Mouse (Mus musculus): ENCODE results near the gene Snf8. TPM values are rescaled to one million over a fixed set of nuclear protein-coding genes. Genes with fewer than 3 reads are reported as not detected.

Gene Snf8
- polyA plus RNA-seq, 1 experiment from 2014 or later, result 126 TPM

DNA sequence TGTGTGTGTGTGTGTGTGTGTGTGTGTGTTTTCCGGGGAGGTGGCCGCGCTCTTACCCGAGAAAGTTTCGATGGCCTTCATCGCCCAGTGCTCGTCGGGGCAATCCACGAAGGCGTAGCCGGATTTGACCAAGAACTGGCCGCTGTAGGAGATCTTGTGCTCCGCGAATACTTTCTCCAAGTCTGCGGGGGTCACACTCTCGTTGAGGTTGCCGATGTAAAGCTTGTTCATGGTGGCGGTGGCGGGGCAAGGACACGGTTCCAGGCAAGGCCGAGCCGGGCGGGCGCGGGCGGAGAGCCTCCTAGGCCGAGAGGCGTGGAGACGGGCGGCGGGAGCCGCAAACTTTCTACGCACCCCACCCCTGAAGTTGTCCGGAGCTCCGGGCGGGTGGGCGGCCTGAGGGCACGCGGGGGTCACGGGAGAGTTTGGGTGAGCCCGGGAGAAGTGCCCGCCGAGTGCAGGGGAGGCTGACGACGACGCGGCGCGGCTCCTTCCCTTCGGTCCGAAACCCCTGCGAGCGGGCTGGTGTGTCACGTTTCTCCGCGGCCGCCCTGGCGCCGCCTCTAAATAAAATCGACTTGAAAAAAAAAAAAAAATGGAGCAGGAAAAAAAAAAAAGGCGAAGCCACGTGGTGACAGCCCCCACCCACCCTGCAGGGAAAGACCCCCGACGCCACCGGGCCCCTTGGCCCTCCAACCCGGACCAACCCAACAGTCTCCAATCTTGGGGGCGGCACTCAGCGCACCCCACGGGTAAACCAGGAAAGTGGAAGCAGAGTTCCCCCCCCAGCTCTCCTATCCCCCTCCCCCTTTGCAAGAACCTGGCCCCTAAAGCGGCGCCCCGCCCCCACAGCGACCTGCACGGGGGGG lies 29.0 kb upstream of the Snf8 start, which contains the start of gene Igf2bp1:
Gene Igf2bp1 (minus strand): TSS at position 538 of the 869 bp plus-strand sequence.
- peak within 1 kb of the TSS; percentile 96 for H3K4me3 ChIP-seq
- no peaks in the 10 kb centered on the region for H3K27me3 ChIP-seq
- WGBS, result under 1% methylated on average over 67 of the region's 74 CpGs
- H3K36me3 ChIP-seq, result no peaks in the 10 kb centered on the region
- peak within 1 kb of the TSS; percentile 95 for H3K9ac ChIP-seq (replicated peaks)
- no peaks in the 10 kb centered on the region for H3K9me3 ChIP-seq
- H3K4me2 ChIP-seq (replicated peaks), result peak within 1 kb of the TSS; percentile 83
- peak within 1 kb of the TSS; percentile 99 for H3K27ac ChIP-seq (replicated peaks)
- H3K4me1 ChIP-seq, result peaks cover 35% of the 10 kb centered on the region
- peak; percentile 50 for ATAC-seq (ENCODE audit: low FRiP score, low read depth)

DNA sequence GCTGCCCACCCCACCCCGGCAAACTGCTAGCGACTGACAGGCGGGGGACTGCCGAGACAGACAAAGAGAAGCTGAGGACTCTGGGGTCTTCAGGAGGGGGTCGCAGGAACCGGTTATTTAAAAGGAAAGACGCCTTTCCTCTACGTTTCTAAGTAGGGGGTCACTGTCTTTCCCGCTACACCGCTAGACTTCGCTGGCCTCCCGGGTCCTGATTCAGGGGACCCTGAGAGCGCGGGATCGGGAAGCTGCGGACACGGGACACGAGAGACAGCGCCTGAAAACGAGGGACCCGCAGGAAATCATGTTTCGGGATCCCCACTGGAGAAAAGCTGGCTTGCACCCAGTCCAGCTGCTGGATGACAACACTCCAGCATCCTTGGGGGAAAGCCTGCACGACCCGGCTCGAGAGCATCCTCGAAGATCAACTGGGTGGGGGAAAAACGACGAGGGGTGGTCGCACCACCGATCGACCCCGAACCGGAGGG lies 28.3 kb upstream of the Snf8 start:
- peak; percentile 39; the same call in 1 of the 2 replicates for ATAC-seq (ENCODE audit: low FRiP score, low read depth)
- H3K4me3 ChIP-seq, result peak overlapping the region; percentile 96
- WGBS, result under 1% methylated on average over 33 of the region's 33 CpGs
- H3K27ac ChIP-seq (replicated peaks), result peak overlapping the region; percentile 99
- H3K36me3 ChIP-seq, result no peaks in the 10 kb centered on the region
- no peaks in the 10 kb centered on the region for H3K9me3 ChIP-seq
- peak overlapping the region; percentile 95 for H3K9ac ChIP-seq (replicated peaks)
- peaks cover 29% of the 10 kb centered on the region for H3K4me1 ChIP-seq
- no peaks in the 10 kb centered on the region for H3K27me3 ChIP-seq
- H3K4me2 ChIP-seq (replicated peaks), result peak overlapping the region; percentile 83

GRCm38 (mm10) chr11:96006852-96007515 lies 27.7 kb upstream of the Snf8 start:
- WGBS, result 1% methylated on average over 65 of the region's 67 CpGs
- peak; percentile 81 for ATAC-seq (ENCODE audit: low FRiP score, low read depth)
- peaks cover 26% of the 10 kb centered on the region for H3K4me1 ChIP-seq

DNA sequence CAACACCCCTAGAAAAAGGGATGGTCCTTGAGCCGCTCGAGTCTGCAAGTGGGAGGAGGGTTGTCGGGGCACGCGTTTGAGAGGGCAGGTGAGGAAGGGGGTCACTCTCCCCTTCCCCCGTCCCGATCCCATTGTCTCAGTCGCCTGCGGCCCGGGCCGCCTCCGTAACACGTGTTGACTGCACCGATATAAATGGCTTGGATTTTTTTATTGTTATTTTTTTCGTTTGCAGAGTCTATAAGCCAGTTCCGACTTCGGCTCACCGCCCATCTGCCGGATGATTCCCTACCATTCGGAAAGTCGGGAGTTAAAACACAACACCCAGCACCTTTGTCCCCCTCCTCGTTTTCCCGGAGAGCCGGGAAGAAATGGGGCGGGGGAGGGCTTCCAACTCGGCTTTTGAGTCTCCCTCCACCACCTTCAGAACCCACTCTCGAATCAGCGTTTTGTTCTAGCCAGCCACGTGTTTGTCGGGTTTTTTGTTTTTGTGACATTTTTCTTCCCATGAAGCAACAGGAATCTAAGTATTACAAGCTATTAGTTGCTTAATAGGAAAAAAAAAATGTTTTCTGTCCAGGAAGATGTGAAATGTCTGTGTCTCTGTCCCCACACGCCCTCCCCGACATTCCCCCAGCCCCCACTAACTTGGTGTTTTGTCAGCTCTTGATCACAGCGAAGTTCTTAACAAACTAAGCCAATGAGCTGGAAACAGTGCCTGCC lies 27.0 kb upstream of the Snf8 start:
- 0% methylated on average over 33 of the region's 33 CpGs for WGBS
- Histone ChIP-seq H3K36me3 (no peaks in the 10 kb centered on the region), H3K9ac (replicated peaks) (peak overlapping the region; percentile 95), H3K4me2 (replicated peaks) (peak overlapping the region; percentile 83), H3K4me3 (peak overlapping the region; percentile 96), H3K27me3 (no peaks in the 10 kb centered on the region), H3K9me3 (no peaks in the 10 kb centered on the region), H3K4me1 (peaks cover 24% of the 10 kb centered on the region), H3K27ac (replicated peaks) (peak overlapping the region; percentile 99)
- no peak; the same call in none of the 2 replicates for ATAC-seq (ENCODE audit: low FRiP score, low read depth)

More at GRCm38 (mm10) chr11:96006852-96007515, 27.7 kb upstream of the Snf8 start:
- H3K27ac ChIP-seq (replicated peaks), result peak overlapping the region; percentile 99
- no peaks in the 10 kb centered on the region for H3K9me3 ChIP-seq
- peak overlapping the region; percentile 96 for H3K4me3 ChIP-seq
- H3K9ac ChIP-seq (replicated peaks), result peak overlapping the region; percentile 95
- H3K36me3 ChIP-seq, result no peaks in the 10 kb centered on the region
- H3K4me2 ChIP-seq (replicated peaks), result peak overlapping the region; percentile 83
- no peaks in the 10 kb centered on the region for H3K27me3 ChIP-seq

- Histone ChIP-seq H3K4me3 (no peak overlapping the region), H3K27me3 (no peaks in the 10 kb centered on the region), H3K9me3 (no peaks in the 10 kb centered on the region), H3K27ac (replicated peaks) (no peak overlapping the region), H3K4me2 (replicated peaks) (no peak overlapping the region), H3K36me3 (no peaks in the 10 kb centered on the region), H3K4me1 (peaks cover 18% of the 10 kb centered on the region), H3K9ac (replicated peaks) (no peak overlapping the region)
- WGBS, result 5% methylated on average over 1 of the region's 1 CpGs
- no peak for ATAC-seq (ENCODE audit: low FRiP score, low read depth)
These were observed 25.9 kb upstream of the Snf8 start for GRCm38 (mm10) chr11:96008827-96009226.

- Histone ChIP-seq H3K36me3 (no peaks in the 10 kb centered on the region), H3K9me3 (no peaks in the 10 kb centered on the region), H3K4me3 (peak overlapping the region; percentile 17; the same call in 1 of the 2 replicates), H3K4me2 (replicated peaks) (peak overlapping the region; percentile 43), H3K27me3 (no peaks in the 10 kb centered on the region), H3K4me1 (peaks cover 18% of the 10 kb centered on the region), H3K9ac (replicated peaks) (no peak overlapping the region), H3K27ac (replicated peaks) (no peak overlapping the region)
- WGBS, result 7% methylated on average over 6 of the region's 8 CpGs
- ATAC-seq (ENCODE audit: low FRiP score, low read depth), result no peak
These were observed 22.7 kb upstream of the Snf8 start for GRCm38 (mm10) chr11:96011982-96012381.

GRCm38 (mm10) chr11:96015421-96015820 lies 19.3 kb upstream of the Snf8 start:
- H3K4me3 ChIP-seq, result no peak overlapping the region
- H3K27me3 ChIP-seq, result no peaks in the 10 kb centered on the region
- no peaks in the 10 kb centered on the region for H3K36me3 ChIP-seq
- no peaks in the 10 kb centered on the region for H3K9me3 ChIP-seq
- H3K9ac ChIP-seq (replicated peaks), result no peak overlapping the region
- no peak overlapping the region for H3K4me2 ChIP-seq (replicated peaks)
- H3K27ac ChIP-seq (replicated peaks), result no peak overlapping the region
- peaks cover 13% of the 10 kb centered on the region for H3K4me1 ChIP-seq
- WGBS, result 50% methylated on average over 5 of the region's 5 CpGs
- ATAC-seq (ENCODE audit: low FRiP score, low read depth), result no peak

DNA sequence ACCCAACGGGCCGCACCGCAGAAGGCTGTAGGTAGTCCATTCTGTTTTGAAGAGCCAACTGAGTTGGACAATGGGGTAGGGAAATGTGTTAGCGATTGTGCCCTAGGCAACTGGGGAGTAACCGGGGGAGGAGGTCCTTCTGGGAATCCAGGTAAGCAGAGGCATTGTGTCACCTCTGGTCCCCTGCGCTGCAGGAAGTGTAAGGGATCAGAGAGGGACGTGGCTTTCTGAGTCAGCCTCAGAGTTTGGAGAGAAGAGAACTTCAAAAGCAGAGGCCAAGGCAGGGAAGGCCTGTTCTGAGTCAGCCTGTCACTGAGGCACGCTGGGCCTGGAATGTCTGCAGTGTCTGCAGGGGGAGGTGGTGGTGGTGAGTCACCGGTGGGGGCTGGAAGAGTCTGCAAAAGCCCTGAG lies 16.7 kb upstream of the Snf8 start:
- Histone ChIP-seq H3K9me3 (no peaks in the 10 kb centered on the region), H3K36me3 (no peaks in the 10 kb centered on the region), H3K27ac (replicated peaks) (no peak overlapping the region), H3K27me3 (no peaks in the 10 kb centered on the region), H3K9ac (replicated peaks) (no peak overlapping the region), H3K4me3 (no peak overlapping the region), H3K4me1 (peaks cover 3% of the 10 kb centered on the region; the same call in 1 of the 2 replicates), H3K4me2 (replicated peaks) (no peak overlapping the region)
- no peak for ATAC-seq (ENCODE audit: low FRiP score, low read depth)
- 15% methylated on average over 9 of the region's 9 CpGs for WGBS

GRCm38 (mm10) chr11:96020622-96021021 lies 14.1 kb upstream of the Snf8 start:
- Histone ChIP-seq H3K27ac (replicated peaks) (no peak overlapping the region), H3K9ac (replicated peaks) (no peak overlapping the region), H3K4me1 (peaks cover 3% of the 10 kb centered on the region; the same call in 1 of the 2 replicates), H3K9me3 (no peaks in the 10 kb centered on the region), H3K27me3 (no peaks in the 10 kb centered on the region), H3K4me3 (no peak overlapping the region), H3K36me3 (no peaks in the 10 kb centered on the region), H3K4me2 (replicated peaks) (no peak overlapping the region)
- ATAC-seq (ENCODE audit: low FRiP score, low read depth), result no peak
- 81% methylated on average over 4 of the region's 4 CpGs for WGBS

DNA sequence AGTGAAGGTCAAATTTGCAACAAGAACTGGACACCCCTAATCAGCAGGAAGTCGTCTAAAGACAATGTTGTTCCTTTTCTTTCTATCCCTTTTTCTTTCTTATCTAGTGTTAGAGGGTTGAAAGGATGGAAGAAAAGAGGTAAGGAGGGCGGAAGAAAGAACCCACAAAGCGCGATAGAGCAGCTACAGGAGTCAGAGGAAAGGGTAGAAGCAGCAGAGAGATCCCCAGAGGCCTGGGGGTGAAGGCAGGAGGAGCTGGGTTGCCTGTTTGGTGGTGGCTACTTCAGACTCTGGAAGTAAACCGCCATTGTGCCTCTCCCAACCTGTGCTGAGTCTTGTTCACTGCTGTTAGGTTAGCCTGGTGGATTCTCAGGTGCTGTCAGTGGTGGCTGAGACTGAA lies 6.6 kb upstream of the Snf8 start:
- Histone ChIP-seq H3K4me3 (no peak overlapping the region), H3K36me3 (no peaks in the 10 kb centered on the region), H3K27me3 (0 out of 2 replicates have a peak, but pooled peaks cover 3% of the 10 kb centered on the region), H3K9ac (replicated peaks) (no peak overlapping the region), H3K9me3 (no peaks in the 10 kb centered on the region), H3K4me1 (no peaks in the 10 kb centered on the region), H3K4me2 (replicated peaks) (no peak overlapping the region), H3K27ac (replicated peaks) (no peak overlapping the region)
- no peak for ATAC-seq (ENCODE audit: low FRiP score, low read depth)
- WGBS, result 50% methylated on average over 5 of the region's 5 CpGs

- ATAC-seq (ENCODE audit: low FRiP score, low read depth), result no peak
- H3K4me2 ChIP-seq (replicated peaks), result no peak overlapping the region
- no peak overlapping the region for H3K9ac ChIP-seq (replicated peaks)
- WGBS, result 88% methylated on average over 3 of the region's 3 CpGs
- peaks cover 10% of the 10 kb centered on the region for H3K4me1 ChIP-seq
- no peak overlapping the region for H3K27ac ChIP-seq (replicated peaks)
- no peaks in the 10 kb centered on the region for H3K36me3 ChIP-seq
- H3K4me3 ChIP-seq, result no peak overlapping the region
- no peaks in the 10 kb centered on the region for H3K9me3 ChIP-seq
- H3K27me3 ChIP-seq, result 0 out of 2 replicates have a peak, but pooled peaks cover 3% of the 10 kb centered on the region
These were observed 4.1 kb upstream of the Snf8 start for GRCm38 (mm10) chr11:96030571-96030970.

All from midbrain, embryonic 12.5 days (tissue).